Mouse (Mus musculus): Measurements from ENCODE around the gene Notum.

Notum gene

DNA sequence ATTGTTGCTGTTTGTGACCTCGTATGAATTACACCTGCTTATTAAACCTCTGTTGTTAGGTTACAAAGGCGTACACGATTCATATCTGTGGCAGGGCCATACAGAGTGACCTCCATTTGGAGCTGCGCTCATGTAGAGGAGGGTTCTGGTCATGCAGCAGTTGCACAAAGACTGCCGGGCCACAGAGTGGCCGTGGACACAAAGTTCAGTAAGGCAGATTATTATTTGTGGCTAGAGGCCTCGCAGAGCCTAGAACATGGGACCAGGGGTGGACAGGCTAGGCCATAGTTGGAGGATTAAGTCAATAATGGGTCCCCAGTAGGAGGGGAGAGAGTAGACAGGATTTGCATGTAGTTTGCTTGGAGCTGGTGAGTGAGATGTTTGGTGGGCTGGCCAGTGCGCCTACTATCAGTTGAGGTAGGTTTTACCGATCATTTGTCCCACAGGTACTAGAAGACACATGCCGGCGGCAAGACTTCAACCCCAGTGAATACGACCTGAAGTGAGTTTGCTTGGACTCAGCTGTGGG is 12.7 kb upstream of the Notum start:
- no peak for DNase-seq

DNA sequence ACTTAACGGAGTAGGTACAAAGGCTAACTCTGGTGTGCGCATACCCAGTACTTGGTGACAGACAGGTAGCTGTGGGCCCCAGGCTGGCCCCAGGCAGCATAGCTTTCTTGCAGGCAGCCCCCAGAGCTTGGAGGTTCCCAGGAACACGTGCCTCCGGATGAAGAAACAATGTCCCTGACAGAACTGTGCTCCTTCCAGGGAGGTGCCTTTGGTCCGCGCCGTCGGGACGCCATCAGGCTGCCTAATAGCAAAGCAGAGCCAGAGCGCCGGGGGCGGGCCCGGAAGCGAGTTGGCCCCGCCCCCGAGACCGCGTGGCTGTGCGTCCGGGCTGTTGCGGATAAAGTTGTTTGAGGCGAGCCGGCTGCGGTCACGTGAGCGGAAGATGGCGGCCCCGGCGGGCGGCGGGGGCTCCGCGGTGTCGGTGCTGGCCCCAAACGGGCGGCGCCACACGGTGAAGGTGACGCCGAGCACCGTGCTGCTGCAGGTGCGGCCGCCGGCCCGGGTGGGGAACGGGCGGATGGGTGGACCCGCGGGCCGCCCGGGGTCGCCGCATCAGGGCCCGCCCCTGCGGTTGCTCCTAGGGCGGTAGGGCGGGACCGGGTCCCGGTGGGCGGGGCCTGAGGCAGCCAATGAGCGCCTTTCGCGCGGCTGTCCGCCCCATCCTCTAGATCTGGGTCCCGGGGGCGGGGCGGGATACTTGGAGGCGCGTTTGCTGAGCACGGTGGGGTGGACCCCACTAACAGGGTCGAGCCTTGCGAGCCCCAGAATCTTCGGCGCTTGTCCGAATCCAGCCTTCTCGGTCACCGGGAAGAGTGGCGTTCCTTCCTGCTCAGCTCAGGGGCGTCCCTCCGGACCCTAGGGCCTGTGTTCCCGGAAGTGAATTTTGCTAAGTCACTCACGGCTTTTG is 12.0 kb upstream of the Notum start, which contains the start of gene Aspscr1:
Gene Aspscr1 (plus strand): TSS at position 287 of the 907 bp plus-strand sequence.
- peak; percentile 95 to 96 for DNase-seq

DNA sequence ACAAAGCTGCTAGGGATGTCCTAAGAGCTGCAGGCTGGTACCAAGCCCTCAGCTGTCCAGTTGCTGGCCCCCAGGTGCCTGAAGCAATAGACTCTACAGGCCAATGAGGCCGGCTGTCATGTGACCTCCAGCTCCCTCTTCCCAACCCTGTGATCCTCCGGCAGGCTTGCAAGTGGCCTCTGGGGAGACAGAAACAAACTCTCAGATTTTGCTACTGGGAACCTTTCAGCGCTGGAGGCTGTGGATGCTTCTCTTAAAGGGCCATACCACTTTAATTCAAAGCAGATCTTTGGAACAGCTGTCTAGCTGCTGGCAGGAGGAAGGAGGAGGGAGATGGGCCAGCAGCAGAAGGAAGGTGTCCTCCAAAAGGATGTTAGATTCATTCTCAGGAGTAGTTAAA is 5.6 kb upstream of the Notum start:
- DNase-seq, result peak in 1 of 2 experiments; percentile 30

DNA sequence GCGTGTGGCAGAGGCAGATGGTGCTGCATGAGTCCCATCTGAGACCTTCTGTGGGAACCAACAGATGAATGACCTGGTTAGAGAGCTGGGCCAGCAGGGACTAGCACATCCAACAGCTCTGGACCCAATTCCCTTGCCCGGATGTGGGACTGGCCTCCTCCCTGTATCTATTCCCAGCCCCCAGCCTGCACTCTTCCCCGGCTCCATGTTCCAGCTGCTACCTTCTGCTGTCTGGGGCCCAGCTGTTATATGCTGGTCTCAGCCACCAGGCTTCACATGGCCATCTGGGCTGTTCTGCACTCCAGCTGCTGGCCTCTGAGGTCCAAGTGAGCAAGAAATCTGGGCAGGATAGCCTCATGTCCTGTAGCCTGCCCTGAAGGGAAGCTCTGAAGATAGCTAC is 4.4 kb upstream of the Notum start:
- DNase-seq, result peak; percentile 52 to 64

DNA sequence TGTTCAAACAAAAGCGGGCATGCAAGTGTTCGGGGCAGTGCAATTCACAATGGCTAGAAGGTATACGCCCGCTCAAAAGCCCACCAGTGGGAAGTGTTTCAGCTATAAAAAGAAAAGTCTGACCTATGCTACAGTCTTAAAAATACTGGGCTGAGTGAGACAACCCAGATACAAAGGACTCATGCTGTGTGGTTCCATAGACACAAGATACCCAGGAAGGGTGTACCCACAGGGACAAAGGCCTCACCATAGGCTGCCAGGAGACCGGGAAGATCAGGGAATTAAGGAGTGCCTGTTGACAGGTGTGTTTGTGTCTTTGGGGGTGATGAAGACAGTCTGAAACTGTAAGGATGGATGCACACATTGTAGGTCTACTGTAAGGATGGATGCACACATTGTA is 2.7 kb upstream of the Notum start:
- no peak for DNase-seq

DNA sequence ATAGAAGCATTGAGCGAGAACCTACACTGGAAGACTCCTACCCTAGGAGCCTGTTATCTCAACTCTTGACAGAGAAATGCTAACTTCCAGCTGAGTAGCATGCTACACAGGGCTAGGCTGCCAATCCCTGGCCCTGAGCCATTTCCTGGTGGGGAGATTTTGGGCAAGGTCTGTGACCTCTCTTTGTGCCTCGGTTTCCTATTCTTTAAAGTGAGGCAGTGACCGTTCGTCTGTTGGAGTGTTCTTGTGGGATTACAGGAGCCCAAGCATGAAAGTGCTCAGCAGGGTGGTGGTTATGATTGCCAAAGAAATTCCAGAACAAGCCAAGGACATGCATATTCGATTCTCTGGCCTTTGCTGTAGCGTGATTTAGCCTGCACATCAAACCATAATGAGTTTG is 1.8 kb upstream of the Notum start:
- no peak for DNase-seq

DNA sequence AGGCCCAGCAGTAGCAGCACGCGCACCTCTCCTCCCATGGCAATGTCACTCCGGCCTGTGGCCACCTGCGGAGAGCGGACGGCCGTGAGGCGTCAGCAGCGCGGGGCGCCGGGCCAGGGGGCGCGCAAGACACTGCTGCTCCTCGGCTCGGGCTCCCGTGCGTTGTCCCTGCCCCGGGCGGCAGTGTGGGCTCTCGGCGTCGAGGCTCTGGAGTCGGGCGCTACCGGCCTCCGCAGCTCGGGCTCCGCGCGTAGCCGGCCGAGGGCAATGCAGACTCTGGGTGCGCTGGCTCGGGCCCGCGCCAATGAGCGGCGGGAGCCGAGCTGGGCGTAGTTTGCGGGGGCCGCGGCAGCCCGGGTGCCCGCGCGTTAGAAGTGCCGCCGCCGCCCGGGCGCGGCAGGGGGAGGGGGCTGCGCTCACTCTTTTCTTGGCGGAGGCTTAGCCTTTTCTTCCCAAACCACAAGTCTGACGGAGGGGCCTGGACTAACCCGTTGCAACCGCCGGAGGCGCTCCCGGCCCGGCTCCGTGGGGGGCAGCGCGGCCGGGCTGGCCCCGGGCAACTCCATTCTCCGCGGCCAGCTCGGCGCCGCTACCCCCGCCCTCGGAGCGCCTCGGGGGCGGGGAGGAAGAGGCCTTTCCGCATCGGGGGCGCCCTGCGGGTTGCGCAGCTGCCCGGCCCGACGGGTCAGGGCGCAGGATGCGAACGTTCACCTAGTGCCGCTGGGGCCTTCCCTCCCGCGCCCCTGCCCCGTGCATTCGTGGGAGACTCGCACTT is 487 bp downstream of the Notum start:
- peak; percentile 19 to 48 for DNase-seq

DNA sequence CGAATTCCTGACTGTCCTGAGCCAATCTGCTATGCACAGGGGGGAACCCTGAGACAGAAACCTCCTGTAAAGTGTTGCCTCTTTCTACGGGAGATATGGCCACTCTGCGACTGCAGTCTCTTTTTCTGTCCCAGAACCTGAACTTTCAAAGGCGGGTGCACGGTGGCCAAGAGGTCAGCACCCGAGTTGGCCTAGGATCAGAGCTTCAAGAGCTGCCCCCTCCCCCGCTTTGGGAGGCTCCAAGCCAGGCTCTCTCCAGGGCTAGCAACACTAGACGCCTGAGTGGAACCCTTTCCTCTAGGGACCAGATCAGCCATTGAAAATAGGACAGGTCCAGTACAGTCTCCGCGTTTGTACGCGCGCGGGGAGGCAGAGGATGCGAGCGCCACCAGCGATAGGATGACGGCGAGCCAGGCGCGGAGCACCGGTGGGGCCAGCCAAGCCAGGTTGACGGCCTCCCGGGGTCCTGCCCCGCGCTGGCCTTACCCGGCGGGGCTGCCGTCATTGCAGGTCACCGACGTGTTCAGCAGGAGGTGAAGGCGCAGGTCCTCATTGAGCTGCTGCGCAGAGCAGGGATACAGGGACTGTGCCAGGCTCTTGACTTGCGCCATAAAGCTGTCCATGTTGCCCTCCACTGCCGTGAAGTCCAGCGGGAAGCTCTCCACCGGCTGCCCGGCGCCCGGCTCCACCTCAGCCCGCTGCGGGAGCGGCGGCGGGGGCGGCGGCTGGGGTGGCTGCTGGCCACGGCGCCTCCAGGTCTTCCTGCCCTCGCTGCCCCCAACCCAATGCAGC is 1.3 kb downstream of the Notum start:
- DNase-seq, result no peak

DNA sequence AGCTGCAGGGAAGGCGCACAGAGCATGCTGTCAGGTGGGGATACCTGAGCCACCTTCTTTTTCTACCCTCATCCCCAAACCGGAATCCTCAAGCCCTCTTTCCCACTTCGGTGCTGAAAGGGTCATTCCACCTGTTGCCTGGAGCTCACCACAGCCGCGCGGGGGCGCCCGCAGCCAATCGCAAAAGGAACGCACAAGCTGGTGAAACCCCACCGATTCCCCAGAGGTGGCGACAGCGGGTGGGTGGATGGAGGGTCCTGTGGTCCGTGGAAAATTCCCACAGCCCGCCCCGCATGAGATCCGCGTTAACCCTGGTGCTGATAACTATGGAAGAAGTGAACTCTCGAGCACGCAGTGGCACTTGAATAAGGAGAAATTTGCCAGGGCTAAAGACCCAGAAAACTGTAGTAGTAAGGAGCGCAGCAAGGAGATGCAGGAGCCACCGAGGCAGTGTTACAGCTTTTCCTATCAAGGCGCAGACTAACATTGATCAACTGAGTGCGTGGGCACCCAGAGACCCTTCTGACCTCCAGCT is 2.0 kb downstream of the Notum start:
- DNase-seq, result peak; percentile 82 to 89

DNA sequence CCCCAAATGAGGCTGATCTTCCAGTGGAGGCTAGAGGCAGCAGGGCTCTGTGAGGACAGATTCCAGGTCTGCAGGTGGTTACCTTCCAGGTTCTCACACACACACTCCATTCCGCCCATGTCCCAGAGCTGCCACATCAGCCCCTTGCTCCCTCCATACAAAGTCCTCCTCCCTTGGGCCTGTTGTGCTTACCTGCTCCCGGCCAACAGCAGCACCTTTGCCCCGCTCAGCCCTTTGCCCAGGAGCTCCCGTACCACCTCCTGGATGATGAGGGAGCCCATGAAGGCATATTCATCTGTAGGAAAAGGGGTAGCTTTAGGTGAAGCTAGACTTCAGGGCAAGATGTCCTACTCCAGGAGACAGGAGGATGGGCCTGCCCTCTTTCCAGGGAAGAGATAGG is 3.7 kb downstream of the Notum start:
- DNase-seq, result no peak

DNA sequence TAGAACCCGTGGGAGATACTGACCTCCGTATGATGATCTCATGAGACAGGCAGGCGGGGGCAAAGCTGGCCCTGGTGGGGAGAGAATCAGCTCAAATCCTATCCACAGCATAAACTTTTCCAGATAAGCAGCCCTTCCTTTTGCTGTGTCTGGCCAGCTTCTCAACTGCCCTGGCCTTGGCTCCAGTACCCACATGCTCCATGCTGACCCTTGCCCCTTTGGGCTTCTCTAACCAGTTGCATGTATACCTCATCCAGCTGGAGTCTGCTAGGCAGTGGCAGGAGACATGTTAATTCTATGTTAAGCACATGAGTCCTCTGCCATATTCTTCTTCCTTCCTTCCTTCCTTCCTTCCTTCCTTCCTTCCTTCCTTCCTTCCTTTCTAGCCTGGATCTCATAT is 6.2 kb downstream of the Notum start:
- no peak for DNase-seq

DNA sequence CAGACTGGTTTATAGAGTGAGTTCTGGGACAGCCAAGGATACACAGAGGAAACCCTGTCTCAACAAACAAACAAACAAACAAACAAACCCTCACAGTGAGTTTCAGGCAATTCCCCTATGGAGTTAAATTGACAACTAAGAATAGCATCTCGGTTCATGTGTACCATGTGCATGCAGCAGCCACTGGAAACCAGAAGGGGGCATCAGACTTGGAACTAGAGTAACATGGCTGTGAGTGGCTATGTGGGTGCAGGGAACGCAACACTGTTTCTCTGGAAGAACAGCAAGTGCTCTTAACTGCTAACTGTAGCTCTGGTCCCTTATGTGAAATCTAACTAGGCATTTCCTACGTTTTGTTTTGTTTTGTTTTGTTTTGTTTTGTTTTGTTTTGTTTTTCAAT is 9.1 kb downstream of the Notum start:
- no peak for DNase-seq

DNA sequence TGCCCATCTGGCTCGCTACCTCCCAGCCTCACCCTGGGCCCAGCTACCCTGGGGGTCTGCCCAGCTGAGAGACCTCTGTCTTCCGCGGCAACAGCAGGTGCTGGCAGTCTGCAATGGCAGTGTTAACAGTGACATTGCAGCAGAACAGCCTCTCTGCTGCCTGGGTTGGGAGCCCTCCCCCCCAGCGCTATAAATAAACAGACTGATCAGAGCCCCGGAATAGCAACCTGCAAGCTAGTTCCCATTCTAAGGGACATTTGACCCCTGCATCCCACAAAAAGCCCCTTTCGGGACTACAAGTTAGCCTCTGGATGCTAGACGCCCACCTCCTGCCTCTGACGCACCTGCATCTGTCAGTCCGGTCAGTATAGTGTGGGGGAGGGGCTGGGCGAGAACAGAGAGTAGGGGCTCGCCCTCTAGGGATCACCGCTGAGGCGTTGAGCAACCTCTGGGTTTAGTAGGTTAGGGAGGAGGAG is 12.9 kb downstream of the Notum start, which contains the start of gene Myadml2:
Gene Myadml2 (minus strand): TSS at position 158 of the 476 bp plus-strand sequence.
- DNase-seq, result peak; percentile 40 to 56

DNA sequence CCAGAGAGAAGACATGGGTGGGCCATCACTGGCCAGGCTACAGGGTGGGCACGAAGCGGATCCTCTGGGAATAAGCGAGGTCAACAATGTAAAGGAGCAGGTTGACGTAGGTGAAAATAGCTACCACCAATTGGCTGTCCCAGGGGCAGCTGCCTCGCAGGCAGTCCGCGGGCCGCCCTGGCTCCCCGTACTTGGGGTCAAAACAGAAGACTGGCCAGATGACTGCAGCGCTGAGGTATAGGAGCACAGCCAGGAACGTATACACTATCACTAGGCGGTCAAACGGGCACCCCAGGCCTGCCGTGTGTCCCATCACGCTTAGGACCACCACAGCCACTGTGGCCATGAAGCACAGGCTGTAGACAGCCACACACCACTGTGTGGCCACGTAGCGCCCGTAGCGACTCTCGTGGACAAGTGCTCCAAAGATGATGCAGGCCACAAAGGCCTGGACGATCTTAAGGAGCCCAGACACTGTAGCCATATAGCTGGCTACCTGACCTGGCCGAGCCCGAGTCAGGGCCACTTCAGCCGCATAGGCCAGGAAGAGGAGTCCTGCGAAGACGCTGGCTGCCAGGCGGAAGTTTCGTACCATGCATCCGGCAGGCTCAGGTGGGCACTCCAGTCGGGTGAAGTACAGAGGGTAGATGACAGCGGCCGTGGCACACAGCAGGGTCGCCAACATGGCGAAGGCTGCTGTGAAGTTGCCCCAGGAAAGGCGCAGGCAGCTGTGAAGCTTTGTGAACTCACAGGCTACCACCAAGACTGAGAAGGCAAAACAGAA is 13.7 kb downstream of the Notum start:
- DNase-seq, result no peak

DNA sequence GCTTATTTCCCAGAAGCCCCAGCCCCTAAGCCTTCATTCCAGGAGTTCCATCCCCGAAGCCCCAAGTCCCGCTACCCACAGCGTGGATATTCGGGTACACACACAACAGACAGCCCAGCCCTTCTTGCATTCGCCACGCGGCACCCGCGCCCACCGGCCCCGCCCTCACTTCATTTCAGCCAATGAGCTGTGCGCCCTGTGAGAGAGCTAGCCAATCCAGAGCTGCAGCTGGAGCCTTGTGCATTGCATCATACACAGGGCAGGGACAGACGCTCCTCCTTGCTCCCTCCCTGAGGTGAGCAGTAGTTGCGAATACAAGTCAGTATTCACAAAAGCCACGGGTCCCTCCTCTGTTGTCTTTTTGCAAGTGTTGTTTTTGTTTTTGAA is 17.4 kb downstream of the Notum start, which contains the start of gene Pycr1:
Gene Pycr1 (minus strand): TSS at position 169 of the 387 bp plus-strand sequence.
- DNase-seq, result peak; percentile 95 to 96

DNA sequence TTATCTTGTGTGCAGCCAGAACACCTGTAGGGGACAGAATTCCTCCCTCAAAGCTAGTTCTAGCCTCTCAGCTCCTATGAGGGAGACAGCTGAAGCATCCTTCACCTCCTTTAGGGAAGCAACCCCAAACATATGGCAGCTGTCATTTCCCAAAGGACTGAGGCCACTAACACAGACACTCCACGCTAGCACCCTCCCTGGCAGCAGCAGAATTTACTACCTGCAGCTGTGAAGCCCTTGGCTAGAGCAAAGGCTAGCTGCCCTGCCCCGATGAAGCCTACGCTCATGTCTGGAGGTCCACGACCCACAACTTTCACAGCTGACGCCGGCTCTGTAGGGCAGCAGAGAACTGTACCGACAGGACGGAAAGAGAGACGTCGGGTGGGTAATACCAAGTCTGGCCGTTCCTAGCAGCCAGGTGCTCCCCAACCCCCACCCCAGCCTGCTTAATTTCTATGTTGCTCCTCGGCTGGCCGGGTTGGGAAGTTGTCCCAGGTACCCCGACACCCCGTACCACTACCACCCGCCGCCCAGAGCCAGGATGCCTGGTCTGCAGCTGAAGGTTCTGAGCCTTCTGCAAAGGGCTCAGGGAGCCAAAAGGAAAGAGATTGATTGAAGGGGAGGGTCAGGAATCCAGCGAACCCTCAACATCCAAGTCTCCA is 17.9 kb downstream of the Notum start:
- no peak for DNase-seq

DNA sequence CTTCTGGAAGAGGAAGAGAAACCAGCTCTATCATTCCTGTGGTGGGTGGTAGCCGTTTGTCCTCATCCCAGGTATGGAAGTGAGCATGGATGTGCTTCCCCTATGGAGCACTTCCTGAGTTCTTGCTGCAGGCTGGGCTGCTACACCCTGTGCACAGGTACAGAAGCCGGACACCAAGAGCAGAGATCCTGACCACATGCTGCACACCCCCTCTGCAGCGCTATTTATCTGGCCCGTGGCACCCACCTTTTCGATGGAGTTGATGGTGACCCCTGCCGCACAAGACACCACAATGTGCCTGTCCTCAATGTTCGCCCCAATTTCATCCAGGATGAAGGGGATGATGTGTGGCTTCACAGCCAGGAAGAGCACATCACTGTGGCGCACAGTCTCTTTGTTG is 19.1 kb downstream of the Notum start:
- DNase-seq, result no peak

DNA sequence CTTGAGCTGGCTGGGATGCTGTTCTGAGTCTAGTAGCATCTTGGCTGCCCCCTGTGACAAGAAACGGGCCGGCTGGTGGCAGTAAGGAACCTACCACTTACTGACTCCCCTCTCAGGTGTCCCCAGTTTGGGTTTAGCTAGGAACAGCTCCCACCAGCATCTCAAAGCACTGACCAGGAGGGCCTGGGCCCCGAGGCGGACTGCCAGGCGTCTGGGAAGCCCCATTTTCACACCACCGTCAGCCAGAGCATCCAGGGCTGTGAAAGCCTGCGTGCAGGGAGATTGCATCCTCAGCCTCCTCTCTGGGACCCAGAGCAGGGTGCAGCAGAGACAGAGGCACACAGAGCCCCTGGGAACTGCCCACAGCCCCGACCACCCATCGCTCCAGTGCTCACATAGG is 19.7 kb downstream of the Notum start:
- DNase-seq, result no peak

DNA sequence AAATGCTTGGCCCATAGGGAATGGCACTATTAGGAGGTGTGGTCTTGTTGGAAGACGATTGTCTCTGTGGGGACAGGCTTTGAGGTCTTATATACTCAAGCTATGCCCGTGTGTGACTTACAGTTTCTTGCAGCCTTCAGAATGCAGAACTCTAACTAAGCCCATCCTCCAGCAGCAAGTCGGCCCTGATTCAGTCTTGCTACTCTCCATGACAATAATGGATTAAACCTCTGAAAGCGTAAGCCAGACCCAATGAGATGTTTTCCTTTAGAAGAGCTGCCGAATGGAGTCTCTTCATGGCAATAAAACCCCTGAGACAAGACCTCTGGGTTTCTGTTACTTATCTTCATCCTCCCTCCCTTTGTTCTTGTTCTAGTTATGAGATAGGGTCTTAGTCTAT is 26.2 kb downstream of the Notum start:
- no peak for DNase-seq

DNA sequence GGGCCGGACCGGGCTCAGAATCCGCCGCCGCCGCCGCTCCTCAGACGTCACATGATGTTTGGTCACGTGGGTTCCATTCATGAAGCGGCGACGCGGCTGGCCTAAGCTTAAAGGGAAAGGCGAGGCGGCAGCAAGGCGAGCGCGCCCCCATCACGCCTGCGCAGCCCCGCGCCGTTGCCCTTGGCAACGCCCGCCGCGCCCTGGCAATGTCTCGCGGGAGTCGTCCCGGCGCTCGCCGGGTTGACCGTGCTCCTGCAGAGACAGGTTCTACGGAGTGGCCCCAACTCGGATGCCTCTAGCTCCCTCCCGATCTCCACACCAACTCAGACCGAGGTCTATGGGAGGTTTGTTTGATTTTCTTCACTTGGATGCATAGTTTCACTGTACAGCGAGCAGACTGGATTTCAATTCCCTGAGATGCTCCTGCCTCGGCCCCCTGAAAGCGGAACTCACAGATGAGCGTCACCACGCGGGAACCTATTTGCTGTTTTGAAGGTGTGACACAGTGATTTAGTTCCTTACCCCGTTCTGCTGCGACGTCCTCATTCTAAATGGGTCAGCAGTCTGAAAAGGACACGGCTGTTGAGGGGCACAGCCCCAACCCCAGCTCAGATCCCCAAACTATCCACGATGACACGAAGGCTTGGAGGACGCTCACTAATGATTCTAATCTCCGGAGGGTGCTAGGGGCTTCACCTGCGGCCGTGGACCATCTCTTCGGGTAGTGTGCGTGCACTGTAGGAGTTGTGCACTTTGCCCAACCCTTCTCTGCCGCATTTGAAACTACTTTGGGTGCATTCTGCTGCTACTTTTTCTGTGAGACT is 27.2 kb downstream of the Notum start, which contains the start of gene Mafg:
Gene Mafg (minus strand): TSS at position 81 of the 824 bp plus-strand sequence.
- DNase-seq, result peak; percentile 94 to 95
